Mouse (Mus musculus): ENCODE measurements around the gene Slc48a1. TPM values are rescaled to one million over a fixed set of nuclear protein-coding genes. Genes with fewer than 3 reads are reported as not detected.

The Slc48a1 gene
- polyA plus RNA-seq, 1 experiment from 2014 or later = 18.9 TPM

DNA sequence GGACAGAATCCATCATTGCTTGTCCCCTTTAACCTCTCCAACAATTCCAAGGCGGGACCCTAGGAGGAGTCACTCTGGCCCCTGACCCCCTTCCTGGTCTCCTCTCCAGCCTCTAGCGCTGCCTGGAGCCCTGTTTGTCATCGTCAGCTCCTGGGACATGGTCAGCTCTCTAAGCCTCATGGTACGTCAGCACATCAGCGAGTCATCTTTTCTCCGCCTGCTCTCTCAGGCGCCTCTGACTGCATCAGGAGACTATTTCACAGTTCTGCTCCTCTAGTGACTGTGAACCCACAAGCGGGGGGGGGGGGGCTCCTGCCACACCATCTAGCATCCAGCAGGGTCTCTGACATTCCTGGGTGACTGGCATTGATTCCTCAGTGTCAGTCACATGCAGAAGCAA, 23.0 kb upstream of the Slc48a1 start:
- no peak overlapping the region for H3K4me3 ChIP-seq
- WGBS = 45% methylated on average over 8 of the region's 8 CpGs

DNA sequence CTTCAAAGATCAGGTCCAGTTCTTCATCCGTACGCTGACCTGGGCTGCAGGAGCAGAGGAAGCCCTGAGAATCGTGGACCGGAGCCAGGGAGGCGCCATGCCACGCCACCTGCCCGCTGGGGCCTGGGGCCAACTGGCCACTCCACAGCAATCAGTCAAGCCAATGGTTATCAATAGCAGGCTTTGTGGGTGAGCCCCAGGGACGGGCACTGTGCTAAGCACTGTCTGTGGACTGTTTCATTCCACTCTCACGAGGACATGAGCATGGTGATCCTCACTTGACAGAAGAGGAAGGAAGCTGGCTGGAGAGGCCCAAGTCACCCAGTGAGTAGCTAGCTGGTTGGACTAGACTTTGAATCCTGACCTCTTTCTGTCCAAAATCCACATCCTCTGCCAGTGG, 18.3 kb upstream of the Slc48a1 start:
- H3K27ac ChIP-seq (replicated peaks) = no peak overlapping the region
- no peaks in the 10 kb centered on the region for H3K9me3 ChIP-seq
- H3K4me3 ChIP-seq = no peak overlapping the region
- peaks cover 48% of the 10 kb centered on the region for H3K4me1 ChIP-seq
- no peaks in the 10 kb centered on the region for H3K36me3 ChIP-seq (replicated peaks)
- peaks cover 36% of the 10 kb centered on the region for H3K27me3 ChIP-seq (replicated peaks; ENCODE audit: low read depth, poor library complexity, severe bottlenecking)
- WGBS = 89% methylated on average over 9 of the region's 9 CpGs
- no peak for DNase-seq (ENCODE audit: low spot score)

More for the DNA sequence above, 23.0 kb upstream of the Slc48a1 start:
- Histone ChIP-seq H3K27me3 (replicated peaks; ENCODE audit: low read depth, poor library complexity, severe bottlenecking) (peaks cover 5% of the 10 kb centered on the region; the same call in 1 of the 2 replicates), H3K36me3 (replicated peaks) (no peaks in the 10 kb centered on the region), H3K4me1 (peaks cover 29% of the 10 kb centered on the region), H3K27ac (replicated peaks) (no peak overlapping the region; the same call in 1 of the 2 replicates), H3K9me3 (no peaks in the 10 kb centered on the region)
- no peak for DNase-seq (ENCODE audit: low spot score)

DNA sequence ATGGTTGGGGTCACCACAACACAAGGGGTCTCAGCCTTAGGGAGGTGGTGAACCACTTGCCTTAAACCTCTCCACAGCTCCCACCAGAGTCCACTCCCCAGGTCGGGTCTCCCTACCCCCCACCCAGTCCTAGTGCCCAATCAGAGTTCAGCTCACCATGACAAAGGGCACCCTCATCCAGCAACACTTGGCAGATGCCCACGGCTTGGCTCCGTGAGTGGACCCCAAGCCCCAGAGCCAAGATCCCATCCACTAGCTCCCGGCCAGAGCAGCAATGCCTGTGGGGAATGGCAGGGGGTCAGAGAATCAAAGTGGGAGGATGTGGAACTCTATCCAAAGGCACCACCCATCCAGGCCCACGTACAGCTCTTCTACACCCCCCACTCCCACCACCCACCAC, 17.4 kb upstream of the Slc48a1 start:
- Histone ChIP-seq H3K4me1 (peaks cover 48% of the 10 kb centered on the region), H3K4me3 (no peak overlapping the region), H3K9me3 (no peaks in the 10 kb centered on the region), H3K36me3 (replicated peaks) (no peaks in the 10 kb centered on the region), H3K27me3 (replicated peaks; ENCODE audit: low read depth, poor library complexity, severe bottlenecking) (peaks cover 46% of the 10 kb centered on the region), H3K27ac (replicated peaks) (no peak overlapping the region)
- DNase-seq (ENCODE audit: low spot score) = no peak
- WGBS = 68% methylated on average over 5 of the region's 5 CpGs

DNA sequence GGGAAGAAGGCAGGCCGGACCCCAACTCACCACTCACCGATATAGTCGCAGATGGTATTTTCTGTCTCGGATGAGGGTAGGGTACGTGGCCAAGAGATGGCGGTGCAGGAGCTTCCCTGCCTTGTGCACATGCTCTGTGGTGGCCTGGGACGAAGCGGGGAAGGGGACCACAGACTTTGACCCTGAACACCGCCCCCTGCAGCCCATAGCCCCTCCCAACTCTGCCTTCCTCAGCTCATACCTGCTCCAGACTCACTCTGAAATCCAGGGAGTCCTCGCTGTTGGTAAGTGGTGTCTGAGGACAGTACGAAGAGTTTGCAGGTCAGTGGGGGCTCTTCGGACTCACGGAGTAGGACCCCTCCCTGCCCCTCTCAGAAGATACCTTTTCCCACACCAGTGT, 16.9 kb upstream of the Slc48a1 start:
- peaks cover 51% of the 10 kb centered on the region for H3K27me3 ChIP-seq (replicated peaks; ENCODE audit: low read depth, poor library complexity, severe bottlenecking)
- H3K27ac ChIP-seq (replicated peaks) = no peak overlapping the region
- H3K9me3 ChIP-seq = no peaks in the 10 kb centered on the region
- H3K4me3 ChIP-seq = no peak overlapping the region
- H3K4me1 ChIP-seq = peaks cover 53% of the 10 kb centered on the region
- H3K36me3 ChIP-seq (replicated peaks) = no peaks in the 10 kb centered on the region
- WGBS = 35% methylated on average over 13 of the region's 13 CpGs
- DNase-seq (ENCODE audit: low spot score) = no peak

DNA sequence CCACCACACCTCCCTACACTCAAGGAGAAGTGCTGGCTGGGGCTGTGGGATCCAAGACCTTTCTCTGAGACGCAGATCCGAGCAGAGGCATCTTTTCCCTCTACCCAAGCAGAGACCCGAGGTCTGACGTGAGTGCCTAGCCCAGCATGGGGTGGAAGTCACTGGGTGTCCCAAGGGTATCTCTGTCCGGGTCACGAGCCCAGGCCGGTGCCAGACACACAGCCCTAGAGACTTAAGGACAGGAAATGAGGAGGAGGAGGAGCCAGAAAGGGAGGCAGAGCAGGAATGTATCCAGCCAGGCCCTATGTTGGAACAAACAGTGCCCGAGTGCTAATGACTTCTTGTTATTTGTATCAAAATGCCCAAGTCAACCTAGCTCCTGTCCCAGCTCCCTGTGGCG, 15.6 kb upstream of the Slc48a1 start:
- Histone ChIP-seq H3K36me3 (replicated peaks) (no peaks in the 10 kb centered on the region), H3K27me3 (replicated peaks; ENCODE audit: low read depth, poor library complexity, severe bottlenecking) (peaks cover 58% of the 10 kb centered on the region), H3K4me1 (peaks cover 66% of the 10 kb centered on the region), H3K27ac (replicated peaks) (no peak overlapping the region), H3K4me3 (no peak overlapping the region), H3K9me3 (no peaks in the 10 kb centered on the region)
- DNase-seq (ENCODE audit: low spot score) = no peak
- 60% methylated on average over 9 of the region's 9 CpGs for WGBS

DNA sequence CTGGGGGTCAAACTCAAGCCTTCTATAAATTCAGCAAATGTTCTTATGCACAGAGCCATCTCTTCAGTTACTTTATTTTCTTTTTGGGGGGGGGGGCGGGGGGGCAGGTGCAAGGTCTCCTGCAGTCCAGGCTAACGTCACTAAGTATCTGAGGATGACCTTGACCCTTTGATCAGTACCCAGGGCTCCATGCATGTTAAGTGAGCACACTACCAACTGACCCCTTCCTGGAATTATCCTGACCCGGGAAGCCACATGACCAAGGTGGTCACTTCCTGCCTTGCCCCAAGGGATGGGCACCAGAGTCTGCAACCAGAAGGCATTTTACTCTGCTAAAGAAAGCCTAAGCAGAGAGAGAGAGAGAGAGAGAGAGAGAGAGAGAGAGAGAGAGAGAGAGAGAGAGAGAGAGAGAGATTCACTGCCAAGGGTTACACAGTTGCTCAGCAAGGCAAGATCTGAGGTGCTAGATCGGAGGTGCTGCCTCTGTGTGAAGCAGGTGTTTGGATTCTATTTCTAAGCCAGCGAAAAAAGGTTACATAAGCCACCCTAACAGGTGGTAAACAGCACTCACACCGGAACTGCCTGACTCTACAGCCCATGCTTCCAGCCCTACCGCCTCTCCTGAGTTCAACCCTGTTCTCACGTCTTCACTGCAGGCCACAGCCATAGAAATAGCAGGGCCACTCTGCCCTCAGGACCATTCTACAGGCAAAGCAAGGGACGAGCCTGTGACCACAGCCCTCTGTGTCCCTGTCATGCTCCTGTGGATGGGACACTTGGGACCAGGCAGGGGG, 14.9 kb upstream of the Slc48a1 start:
- peaks cover 65% of the 10 kb centered on the region for H3K27me3 ChIP-seq (replicated peaks; ENCODE audit: low read depth, poor library complexity, severe bottlenecking)
- no peak overlapping the region for H3K27ac ChIP-seq (replicated peaks)
- peaks cover 73% of the 10 kb centered on the region for H3K4me1 ChIP-seq
- DNase-seq (ENCODE audit: low spot score) = no peak
- WGBS = 58% methylated on average over 9 of the region's 9 CpGs
- H3K9me3 ChIP-seq = no peaks in the 10 kb centered on the region
- no peak overlapping the region for H3K4me3 ChIP-seq
- H3K36me3 ChIP-seq (replicated peaks) = no peaks in the 10 kb centered on the region

DNA sequence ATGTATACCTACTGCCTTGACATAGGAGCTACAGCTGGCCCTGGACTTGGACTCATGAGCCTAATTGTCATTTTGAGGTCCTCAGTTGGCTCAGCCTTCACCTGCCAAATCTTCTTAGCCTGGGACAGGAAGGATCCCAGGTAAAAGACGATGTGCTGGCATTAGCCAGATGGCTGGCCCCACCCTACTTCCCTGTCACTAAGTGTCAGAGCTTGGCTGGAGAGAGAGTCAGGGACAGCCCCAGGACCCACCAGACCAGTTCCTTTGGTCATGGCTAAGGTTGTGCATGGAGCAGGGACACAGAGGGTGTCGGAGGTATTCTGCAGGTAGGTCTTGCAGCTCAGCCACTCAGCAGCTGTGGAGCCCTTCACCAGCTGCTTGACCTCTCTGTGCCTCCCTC, 13.8 kb upstream of the Slc48a1 start:
- peaks cover 74% of the 10 kb centered on the region for H3K4me1 ChIP-seq
- H3K27me3 ChIP-seq (replicated peaks; ENCODE audit: low read depth, poor library complexity, severe bottlenecking) = peaks cover 76% of the 10 kb centered on the region
- no peak for DNase-seq (ENCODE audit: low spot score)
- no peaks in the 10 kb centered on the region for H3K9me3 ChIP-seq
- no peak overlapping the region for H3K4me3 ChIP-seq
- WGBS = 74% methylated on average over 2 of the region's 2 CpGs
- H3K36me3 ChIP-seq (replicated peaks) = no peaks in the 10 kb centered on the region
- H3K27ac ChIP-seq (replicated peaks) = no peak overlapping the region

DNA sequence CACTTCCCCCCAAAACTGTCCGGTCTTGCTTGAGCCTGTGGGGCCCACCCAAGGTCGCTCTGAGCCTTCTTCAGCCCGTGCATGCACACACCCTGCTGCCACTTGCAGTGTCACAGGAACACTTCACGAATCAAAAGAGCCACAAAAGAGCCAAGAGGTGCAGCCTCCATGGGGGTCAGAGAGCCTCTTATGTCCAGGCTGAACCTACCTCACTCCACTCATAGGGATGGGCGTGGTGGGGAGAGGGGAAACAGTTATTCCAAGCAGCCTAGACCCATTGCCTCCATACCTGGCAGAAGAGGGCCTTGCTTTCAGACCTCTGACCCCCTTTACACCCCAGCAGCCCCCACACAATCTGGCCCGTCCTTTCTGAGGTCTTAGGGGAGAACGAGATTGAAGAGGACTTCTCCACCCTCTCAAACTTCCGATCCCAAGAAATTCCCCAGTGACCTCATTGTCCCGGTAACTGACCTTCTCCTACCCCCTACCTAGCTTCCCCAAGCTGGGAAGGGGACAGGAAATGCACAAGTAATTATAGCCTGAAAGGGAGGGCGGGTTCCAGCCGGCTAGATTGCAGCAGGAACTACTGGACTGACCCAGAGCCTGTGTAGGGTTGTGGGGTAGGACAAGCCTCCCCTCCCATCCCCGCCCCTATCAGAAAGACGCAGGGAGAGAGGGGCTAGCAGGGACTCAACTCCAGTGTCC, 13.1 kb upstream of the Slc48a1 start:
- Histone ChIP-seq H3K4me3 (peak overlapping the region; percentile 66), H3K36me3 (replicated peaks) (no peaks in the 10 kb centered on the region), H3K27me3 (replicated peaks; ENCODE audit: low read depth, poor library complexity, severe bottlenecking) (peaks cover 83% of the 10 kb centered on the region), H3K4me1 (peaks cover 74% of the 10 kb centered on the region), H3K27ac (replicated peaks) (peak overlapping the region; percentile 51; the same call in 1 of the 2 replicates), H3K9me3 (no peaks in the 10 kb centered on the region)
- DNase-seq (ENCODE audit: low spot score) = no peak
- WGBS = 34% methylated on average over 13 of the region's 13 CpGs

DNA sequence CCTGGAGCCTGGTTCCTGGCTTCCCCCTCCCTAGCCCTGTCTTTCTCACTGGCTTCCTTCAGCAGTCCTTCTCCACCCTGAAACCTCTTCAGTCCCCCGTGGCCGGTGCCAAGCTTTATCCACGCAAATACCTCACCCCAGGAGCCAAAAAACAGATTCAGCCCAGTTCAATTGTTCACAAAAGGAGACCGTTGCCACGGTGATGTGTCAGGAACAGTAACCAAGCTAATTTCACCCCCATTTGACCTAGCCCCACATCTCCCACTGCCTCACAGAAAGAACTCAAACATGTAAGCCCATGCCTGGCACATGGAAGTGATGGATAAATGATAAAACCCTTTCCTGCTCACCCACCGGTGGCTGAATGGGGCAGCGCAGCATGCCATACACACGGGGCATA, 12.1 kb upstream of the Slc48a1 start:
- 20% methylated on average over 8 of the region's 8 CpGs for WGBS
- Histone ChIP-seq H3K4me1 (peaks cover 71% of the 10 kb centered on the region), H3K27ac (replicated peaks) (peak overlapping the region; percentile 73), H3K27me3 (replicated peaks; ENCODE audit: low read depth, poor library complexity, severe bottlenecking) (peaks cover 86% of the 10 kb centered on the region), H3K4me3 (peak overlapping the region; percentile 66), H3K9me3 (no peaks in the 10 kb centered on the region), H3K36me3 (replicated peaks) (no peaks in the 10 kb centered on the region)
- no peak for DNase-seq (ENCODE audit: low spot score)

DNA sequence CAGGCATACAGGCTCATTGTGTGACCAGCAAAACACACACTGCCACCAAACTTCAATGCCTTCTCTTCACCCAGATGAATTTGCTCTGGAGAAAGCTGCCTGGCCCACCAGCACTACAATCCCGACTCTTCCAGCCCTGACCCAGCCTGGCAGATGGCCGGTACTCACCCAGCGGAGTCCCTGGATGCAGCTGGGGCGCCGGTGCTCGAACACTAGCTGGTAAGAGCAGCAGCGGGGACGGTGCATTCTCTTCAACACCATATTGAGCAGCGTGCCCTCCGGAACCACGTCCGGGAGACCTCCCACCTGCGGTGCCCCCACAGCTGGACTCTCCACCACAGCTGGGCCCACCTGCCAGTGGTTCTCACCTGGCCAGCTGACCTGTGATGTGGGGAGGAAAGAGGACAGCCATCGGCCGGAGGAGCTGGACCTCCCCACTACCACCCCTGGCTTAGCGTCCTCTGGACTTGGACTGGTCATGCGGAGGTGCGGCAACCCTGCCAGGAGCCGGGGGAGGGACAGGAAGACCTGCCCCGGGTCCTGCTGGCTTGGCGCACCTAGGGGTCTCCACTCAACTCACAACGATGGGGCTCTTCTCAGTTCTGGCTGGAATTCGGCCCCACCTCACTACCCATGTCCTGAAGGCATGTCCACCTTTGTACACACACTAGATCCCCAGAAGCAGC, 11.6 kb upstream of the Slc48a1 start:
- no peaks in the 10 kb centered on the region for H3K9me3 ChIP-seq
- 5% methylated on average over 23 of the region's 23 CpGs for WGBS
- peak overlapping the region; percentile 73 for H3K27ac ChIP-seq (replicated peaks)
- DNase-seq (ENCODE audit: low spot score) = no peak
- peaks cover 86% of the 10 kb centered on the region for H3K27me3 ChIP-seq (replicated peaks; ENCODE audit: low read depth, poor library complexity, severe bottlenecking)
- H3K36me3 ChIP-seq (replicated peaks) = no peaks in the 10 kb centered on the region
- H3K4me3 ChIP-seq = peak overlapping the region; percentile 66
- peaks cover 66% of the 10 kb centered on the region for H3K4me1 ChIP-seq

DNA sequence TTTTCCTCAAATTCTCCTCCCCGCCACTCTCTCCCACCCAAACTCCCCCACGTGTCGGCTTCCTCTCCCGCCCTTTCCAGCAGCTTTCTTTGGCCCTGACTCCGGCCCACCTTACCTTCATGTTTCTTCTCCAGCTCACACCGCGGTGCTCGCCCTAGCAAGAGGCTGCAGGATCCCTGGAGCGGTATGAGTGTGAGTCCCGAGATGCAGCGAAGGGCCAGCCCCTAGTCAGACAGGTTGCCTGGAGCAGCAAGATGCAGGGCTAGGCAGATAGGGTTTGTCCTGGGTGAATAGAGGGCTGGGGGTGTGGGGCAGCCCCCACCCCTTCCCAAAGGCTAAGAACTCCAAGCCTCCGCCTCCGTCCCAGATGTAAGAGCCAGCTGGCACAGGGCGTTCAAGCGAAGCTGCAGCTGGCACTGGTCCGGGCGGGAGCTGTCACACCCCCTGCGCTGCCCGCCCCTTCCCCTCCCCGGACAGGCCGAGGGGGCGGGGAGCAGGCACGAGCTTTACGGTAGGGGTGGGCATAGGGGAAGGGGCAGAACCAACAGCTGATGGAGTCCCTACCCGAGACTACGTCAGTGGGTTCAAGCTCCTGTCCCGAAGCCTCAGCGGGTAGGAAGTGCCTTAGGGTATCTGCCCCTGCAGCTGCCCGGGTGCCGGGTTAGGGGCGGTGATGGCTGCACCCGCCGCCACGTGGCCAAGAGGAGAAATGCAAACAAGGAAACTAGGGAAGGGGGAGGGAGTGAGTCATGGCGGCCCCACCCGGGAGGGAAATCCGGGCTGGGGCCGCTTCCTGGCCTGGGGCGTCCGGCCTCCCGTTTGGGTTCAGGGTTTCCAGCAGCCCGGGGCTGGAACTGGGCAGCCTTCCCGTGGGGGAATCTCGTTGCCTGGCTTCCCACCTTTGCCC, 10.8 kb upstream of the Slc48a1 start, which contains the start of gene Rapgef3:
Gene Rapgef3 (minus strand): TSS at position 693 of the 907 bp plus-strand sequence.
- peak; percentile 86 for DNase-seq (ENCODE audit: low spot score)
- WGBS = under 1% methylated on average over 44 of the region's 44 CpGs
- Histone ChIP-seq H3K4me3 (peak within 1 kb of the TSS; percentile 66), H3K4me1 (peaks cover 63% of the 10 kb centered on the region), H3K9me3 (no peaks in the 10 kb centered on the region), H3K27me3 (replicated peaks; ENCODE audit: low read depth, poor library complexity, severe bottlenecking) (peaks cover 78% of the 10 kb centered on the region), H3K27ac (replicated peaks) (peak within 1 kb of the TSS; percentile 73), H3K36me3 (replicated peaks) (no peaks in the 10 kb centered on the region)

DNA sequence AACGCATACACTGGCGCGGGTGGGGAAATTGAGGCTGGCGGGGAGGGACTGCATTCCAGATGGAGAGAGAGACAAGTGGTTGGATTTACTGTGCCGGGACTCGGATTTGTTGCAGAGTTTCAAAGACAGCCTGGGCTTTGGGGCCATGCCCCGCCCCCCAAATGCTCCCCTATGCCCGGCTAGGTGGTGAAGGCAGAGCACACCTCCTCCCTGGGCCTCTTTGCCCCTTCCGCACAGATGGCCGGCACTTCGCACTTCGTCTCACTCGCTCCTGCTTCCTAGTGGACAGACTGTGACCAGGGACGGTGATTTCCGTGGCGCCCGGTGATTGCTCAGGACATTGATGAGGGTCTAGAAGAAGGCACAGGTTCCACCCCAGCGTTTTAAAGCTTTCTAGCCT, 10.1 kb upstream of the Slc48a1 start:
- H3K27ac ChIP-seq (replicated peaks) = peak overlapping the region; percentile 73
- peak; percentile 53 for DNase-seq (ENCODE audit: low spot score)
- no peaks in the 10 kb centered on the region for H3K9me3 ChIP-seq
- no peaks in the 10 kb centered on the region for H3K36me3 ChIP-seq (replicated peaks)
- WGBS = under 1% methylated on average over 18 of the region's 18 CpGs
- peaks cover 73% of the 10 kb centered on the region for H3K27me3 ChIP-seq (replicated peaks; ENCODE audit: low read depth, poor library complexity, severe bottlenecking)
- H3K4me3 ChIP-seq = peak overlapping the region; percentile 66
- peaks cover 63% of the 10 kb centered on the region for H3K4me1 ChIP-seq
